Mouse (Mus musculus) spleen, adult 2 months (tissue): ENCODE measurements around the gene Ext2. TPM values are rescaled to one million over a fixed set of nuclear protein-coding genes. Genes with fewer than 3 reads are reported as not detected.
A peak's percentile ranks its signal among the peaks of the same experiment; 100 is the strongest.

ENCODE experiments used
- DNase-seq, 2 experiments: peaks; one replicate each; pipeline versions ENCODE4 v3.0.0 to v3.0.0-alpha.2; 2012 to 2021; ENCODE audit warnings: low spot score in 2 of 2, low read depth in 1 of 2
- H3K27ac ChIP-seq: fragments of 200-500 bp; 2 replicates; pipeline ENCODE4 v1.5.1; 2012; ENCODE audit warnings: low read length, inconsistent platforms; ENCODE audit not compliant: insufficient read depth
- H3K27me3 ChIP-seq: fragments of 200-500 bp; 2 replicates; pipeline ENCODE4 v1.6.1; 2012; ENCODE audit warnings: mild to moderate bottlenecking, moderate library complexity, low read length, inconsistent platforms; ENCODE audit not compliant: control insufficient read depth, insufficient read depth
- H3K36me3 ChIP-seq: fragments of 200-500 bp; 2 replicates; pipeline ENCODE4 v1.6.1; 2012; ENCODE audit warnings: mild to moderate bottlenecking, low read length, inconsistent platforms; ENCODE audit not compliant: control insufficient read depth, insufficient read depth
- H3K4me1 ChIP-seq: fragments of 200-500 bp; 2 replicates; pipeline ENCODE4 v1.6.1; 2011; ENCODE audit warnings: inconsistent platforms; ENCODE audit not compliant: control insufficient read depth, insufficient read depth, insufficient read length
- H3K4me3 ChIP-seq: fragments of 200-500 bp; 2 replicates; pipeline ENCODE4 v1.5.1; 2011; ENCODE audit warnings: mild to moderate bottlenecking, inconsistent platforms; ENCODE audit not compliant: insufficient read depth, insufficient read length; ENCODE audit errors: extremely low read depth
- CTCF ChIP-seq: fragments of 200-500 bp; IDR thresholded peaks from 2 replicates; pipeline ENCODE4 v1.5.1; 2011; ENCODE audit warnings: mild to moderate bottlenecking, inconsistent platforms; ENCODE audit not compliant: insufficient read depth, insufficient read length, insufficient replicate concordance; ENCODE audit errors: extremely low read depth
- POLR2A ChIP-seq: fragments of 200-500 bp; IDR thresholded peaks from 2 replicates; pipeline ENCODE4 v1.6.1; 2011; ENCODE audit warnings: low read depth, low read length, inconsistent platforms
- WGBS: fragments of 180-500 bp; shearing (Covaris S2); methylation state at CpG from one replicate; pipeline ENCODE4 v1.1.7; 2018; 5-methylcytosine and 5-hydroxymethylcytosine counted together
- polyA plus RNA-seq: library from polyadenylated mRNA; depleted of rRNA; stranded (reverse); fragments of >200 nt; gene quantifications from 2 replicates; pipeline ENCODE4 v1.2.3, GENCODE M21; 2012

Gene Ext2
- polyA plus RNA-seq, 1 experiment, result 23.9 TPM

GRCm38 (mm10) chr2:93794375-93794774 lies 28.0 kb downstream of the Ext2 start:
- Histone ChIP-seq H3K4me3 (no peak overlapping the region), H3K4me1 (no peaks in the 10 kb centered on the region), H3K27ac (no peak overlapping the region), H3K27me3 (no peaks in the 10 kb centered on the region), H3K36me3 (peaks cover 28% of the 10 kb centered on the region)
- 96% methylated on average over 5 of the region's 5 CpGs for WGBS
- DNase-seq, result no peak
- TF ChIP-seq POLR2A (no peak), CTCF (no peak)

- H3K4me1 ChIP-seq, result no peaks in the 10 kb centered on the region
- peaks cover 22% of the 10 kb centered on the region for H3K36me3 ChIP-seq
- no peaks in the 10 kb centered on the region for H3K27me3 ChIP-seq
- H3K27ac ChIP-seq, result 0 out of 2 replicates have a peak overlapping the region, but pooled peaks have one; percentile 3
- WGBS, result 53% methylated on average over 13 of the region's 13 CpGs
- TF ChIP-seq CTCF, result no peak
- no peak for TF ChIP-seq POLR2A
- no peak for DNase-seq
- H3K4me3 ChIP-seq, result no peak overlapping the region
Observed at GRCm38 (mm10) chr2:93791516-93792499, 30.6 kb downstream of the Ext2 start.

- DNase-seq, result no peak
- H3K4me3 ChIP-seq, result no peak overlapping the region
- no peak overlapping the region for H3K27ac ChIP-seq
- TF ChIP-seq POLR2A (no peak), CTCF (no peak)
- H3K27me3 ChIP-seq, result no peaks in the 10 kb centered on the region
- WGBS, result 88% methylated on average over 4 of the region's 4 CpGs
- H3K4me1 ChIP-seq, result no peaks in the 10 kb centered on the region
- H3K36me3 ChIP-seq, result peaks cover 18% of the 10 kb centered on the region
Observed at GRCm38 (mm10) chr2:93790798-93791345, 31.5 kb downstream of the Ext2 start.

DNA sequence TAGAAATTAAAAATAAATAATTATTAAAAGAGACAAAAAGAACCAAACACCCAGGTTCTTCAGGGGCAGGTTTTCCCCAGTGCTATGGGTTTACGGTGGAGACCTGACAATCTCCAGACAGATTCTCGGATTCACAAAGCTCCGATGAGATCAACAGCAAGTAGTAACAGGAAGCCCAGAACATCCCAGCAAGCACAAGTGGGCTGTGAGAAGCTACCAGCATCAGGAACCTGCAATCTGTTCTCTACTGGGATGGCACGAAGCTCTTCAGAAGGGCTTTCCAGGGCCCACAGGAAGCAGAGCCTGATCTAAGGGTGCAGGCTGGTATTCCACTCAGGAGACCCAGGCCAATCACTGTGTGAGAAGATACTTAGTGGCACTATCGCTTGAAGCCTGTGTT lies 33.8 kb downstream of the Ext2 start:
- Histone ChIP-seq H3K27me3 (no peaks in the 10 kb centered on the region), H3K27ac (no peak overlapping the region), H3K4me3 (no peak overlapping the region), H3K36me3 (peaks cover 7% of the 10 kb centered on the region; the same call in 1 of the 2 replicates), H3K4me1 (no peaks in the 10 kb centered on the region)
- no peak for DNase-seq
- WGBS, result 91% methylated on average over 5 of the region's 5 CpGs
- TF ChIP-seq CTCF (no peak), POLR2A (no peak)

DNA sequence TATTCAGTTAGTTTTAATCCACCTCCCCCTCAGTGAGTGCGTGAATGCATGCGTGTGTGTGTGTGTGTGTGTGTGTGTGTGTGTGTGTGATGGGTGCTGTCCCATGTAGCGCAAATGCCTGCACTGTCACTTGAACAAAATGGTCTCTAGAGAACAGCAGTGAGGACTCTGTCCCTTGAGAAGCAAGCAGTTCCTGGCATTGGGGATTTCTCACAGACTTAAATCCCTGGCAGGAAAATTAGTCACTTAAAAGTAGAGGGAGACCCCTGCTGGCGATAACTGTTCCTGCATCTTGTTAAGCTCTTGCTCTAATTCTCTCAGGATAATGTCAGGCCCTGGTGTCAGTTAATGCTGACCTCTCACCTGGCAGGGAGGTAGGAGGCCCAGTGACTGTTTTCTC lies 36.2 kb downstream of the Ext2 start:
- no peak overlapping the region for H3K4me3 ChIP-seq
- 75% methylated on average over 4 of the region's 4 CpGs for WGBS
- H3K27me3 ChIP-seq, result no peaks in the 10 kb centered on the region
- no peak overlapping the region for H3K27ac ChIP-seq
- H3K4me1 ChIP-seq, result no peaks in the 10 kb centered on the region
- TF ChIP-seq POLR2A (no peak), CTCF (peak; percentile 11; the same call in 1 of the 2 replicates)
- H3K36me3 ChIP-seq, result 0 out of 2 replicates have a peak, but pooled peaks cover 2% of the 10 kb centered on the region
- DNase-seq, result peak; percentile 8 to 40

- Histone ChIP-seq H3K4me1 (no peaks in the 10 kb centered on the region), H3K27ac (no peak overlapping the region), H3K4me3 (no peak overlapping the region), H3K27me3 (no peaks in the 10 kb centered on the region), H3K36me3 (peaks cover 2% of the 10 kb centered on the region; the same call in 1 of the 2 replicates)
- 96% methylated on average over 2 of the region's 2 CpGs for WGBS
- no peak for TF ChIP-seq POLR2A
- no peak for DNase-seq
Observed at GRCm38 (mm10) chr2:93785432-93785798, 37.0 kb downstream of the Ext2 start.
